Mouse (Mus musculus): ENCODE measurements around the gene Nfat5. TPM values are rescaled to one million over a fixed set of nuclear protein-coding genes. Genes with fewer than 3 reads are reported as not detected.

Nfat5 gene
- polyA plus RNA-seq, 1 experiment from 2014 or later: 11.2 TPM

- H3K36me3 ChIP-seq (ENCODE audit: control insufficient read depth, insufficient read depth, low read length): no peaks in the 10 kb centered on the region
- H3K9ac ChIP-seq (replicated peaks; ENCODE audit: low read length): no peak overlapping the region
- 3% methylated on average over 1 of the region's 1 CpGs for WGBS
- no peak overlapping the region for H3K4me3 ChIP-seq (replicated peaks; ENCODE audit: low read depth, low read length)
- no peaks in the 10 kb centered on the region for H3K9me3 ChIP-seq (ENCODE audit: control insufficient read depth, low read length)
- H3K27me3 ChIP-seq (ENCODE audit: control insufficient read depth, insufficient read depth, low read length): no peaks in the 10 kb centered on the region
- DNase-seq (peak; percentile 95), ATAC-seq (ENCODE audit: low FRiP score, low TSS enrichment) (no peak; the same call in 1 of the 2 replicates)
- no peak overlapping the region for H3K4me2 ChIP-seq (ENCODE audit: low read length)
- no peaks in the 10 kb centered on the region for H3K4me1 ChIP-seq (ENCODE audit: control insufficient read depth, insufficient read depth, low read length)
- no peak overlapping the region for H3K27ac ChIP-seq (replicated peaks; ENCODE audit: low read depth, low read length)
These were observed 30.9 kb downstream of the Nfat5 start for GRCm38 (mm10) chr8:107324142-107324541.

GRCm38 (mm10) chr8:107329595-107329994 lies 36.3 kb downstream of the Nfat5 start:
- DNase-seq: no peak
- WGBS: 83% methylated on average over 1 of the region's 1 CpGs
- Histone ChIP-seq H3K27me3 (ENCODE audit: control insufficient read depth, insufficient read depth, low read length) (no peaks in the 10 kb centered on the region), H3K9me3 (ENCODE audit: control insufficient read depth, low read length) (no peaks in the 10 kb centered on the region), H3K4me1 (ENCODE audit: control insufficient read depth, insufficient read depth, low read length) (no peaks in the 10 kb centered on the region), H3K27ac (replicated peaks; ENCODE audit: low read depth, low read length) (no peak overlapping the region), H3K4me2 (ENCODE audit: low read length) (no peak overlapping the region), H3K36me3 (ENCODE audit: control insufficient read depth, insufficient read depth, low read length) (no peaks in the 10 kb centered on the region), H3K9ac (replicated peaks; ENCODE audit: low read length) (no peak overlapping the region), H3K4me3 (replicated peaks; ENCODE audit: low read depth, low read length) (no peak overlapping the region)
- no peak for ATAC-seq (ENCODE audit: low FRiP score, low TSS enrichment)

GRCm38 (mm10) chr8:107336480-107336879 lies 43.2 kb downstream of the Nfat5 start:
- no peak for DNase-seq
- no peak overlapping the region for H3K9ac ChIP-seq (replicated peaks; ENCODE audit: low read length)
- H3K4me3 ChIP-seq (replicated peaks; ENCODE audit: low read depth, low read length): no peak overlapping the region
- H3K9me3 ChIP-seq (ENCODE audit: control insufficient read depth, low read length): no peaks in the 10 kb centered on the region
- H3K4me1 ChIP-seq (ENCODE audit: control insufficient read depth, insufficient read depth, low read length): no peaks in the 10 kb centered on the region
- H3K4me2 ChIP-seq (ENCODE audit: low read length): no peak overlapping the region
- H3K27ac ChIP-seq (replicated peaks; ENCODE audit: low read depth, low read length): no peak overlapping the region
- peaks cover 7% of the 10 kb centered on the region; the same call in 1 of the 2 replicates for H3K36me3 ChIP-seq (ENCODE audit: control insufficient read depth, insufficient read depth, low read length)
- WGBS: 93% methylated on average over 1 of the region's 1 CpGs
- H3K27me3 ChIP-seq (ENCODE audit: control insufficient read depth, insufficient read depth, low read length): no peaks in the 10 kb centered on the region
- no peak for ATAC-seq (ENCODE audit: low FRiP score, low TSS enrichment)

- H3K4me1 ChIP-seq (ENCODE audit: control insufficient read depth, insufficient read depth, low read length): no peaks in the 10 kb centered on the region
- WGBS: 94% methylated on average over 4 of the region's 4 CpGs
- DNase-seq (no peak), ATAC-seq (ENCODE audit: low FRiP score, low TSS enrichment) (no peak)
- no peak overlapping the region for H3K27ac ChIP-seq (replicated peaks; ENCODE audit: low read depth, low read length)
- H3K27me3 ChIP-seq (ENCODE audit: control insufficient read depth, insufficient read depth, low read length): no peaks in the 10 kb centered on the region
- H3K4me2 ChIP-seq (ENCODE audit: low read length): no peak overlapping the region
- H3K9ac ChIP-seq (replicated peaks; ENCODE audit: low read length): no peak overlapping the region
- no peak overlapping the region for H3K4me3 ChIP-seq (replicated peaks; ENCODE audit: low read depth, low read length)
- H3K36me3 ChIP-seq (ENCODE audit: control insufficient read depth, insufficient read depth, low read length): peaks cover 68% of the 10 kb centered on the region
- H3K9me3 ChIP-seq (ENCODE audit: control insufficient read depth, low read length): no peaks in the 10 kb centered on the region
These were observed 77.0 kb downstream of the Nfat5 start for GRCm38 (mm10) chr8:107370311-107370710.

- Histone ChIP-seq H3K4me3 (replicated peaks; ENCODE audit: low read depth, low read length) (no peak overlapping the region), H3K9me3 (ENCODE audit: control insufficient read depth, low read length) (no peaks in the 10 kb centered on the region), H3K27ac (replicated peaks; ENCODE audit: low read depth, low read length) (no peak overlapping the region), H3K27me3 (ENCODE audit: control insufficient read depth, insufficient read depth, low read length) (no peaks in the 10 kb centered on the region), H3K4me1 (ENCODE audit: control insufficient read depth, insufficient read depth, low read length) (no peaks in the 10 kb centered on the region), H3K9ac (replicated peaks; ENCODE audit: low read length) (no peak overlapping the region), H3K36me3 (ENCODE audit: control insufficient read depth, insufficient read depth, low read length) (peaks cover 23% of the 10 kb centered on the region), H3K4me2 (ENCODE audit: low read length) (no peak overlapping the region)
- ATAC-seq (ENCODE audit: low FRiP score, low TSS enrichment) (no peak), DNase-seq (no peak)
- 95% methylated on average over 3 of the region's 3 CpGs for WGBS
These were observed 84.1 kb downstream of the Nfat5 start for GRCm38 (mm10) chr8:107377346-107377745.

DNA sequence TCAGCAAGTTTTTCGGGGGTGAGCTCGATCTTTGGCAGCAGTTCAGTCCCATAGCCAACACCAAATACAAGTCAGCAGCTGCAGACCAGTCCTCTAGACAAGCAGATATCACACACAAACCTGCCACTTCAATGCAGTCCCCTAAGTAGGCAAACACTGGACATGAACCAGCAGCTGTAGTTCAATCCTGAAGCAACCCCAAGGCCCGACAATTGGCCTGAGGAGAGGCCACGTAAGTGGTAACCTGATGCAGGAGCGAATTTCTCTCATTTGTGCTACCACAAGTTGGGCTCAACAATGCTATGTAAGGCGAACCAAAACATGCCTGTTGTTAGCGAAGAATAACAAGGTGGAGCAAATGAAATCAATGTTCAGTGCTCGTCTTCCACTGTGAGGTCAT lies 87.5 kb downstream of the Nfat5 start:
- H3K4me3 ChIP-seq (replicated peaks; ENCODE audit: low read depth, low read length): no peak overlapping the region
- H3K4me1 ChIP-seq (ENCODE audit: control insufficient read depth, insufficient read depth, low read length): no peaks in the 10 kb centered on the region
- H3K27me3 ChIP-seq (ENCODE audit: control insufficient read depth, insufficient read depth, low read length): no peaks in the 10 kb centered on the region
- WGBS: 95% methylated on average over 8 of the region's 8 CpGs
- no peak for ATAC-seq (ENCODE audit: low FRiP score, low TSS enrichment)
- no peak for DNase-seq
- H3K9ac ChIP-seq (replicated peaks; ENCODE audit: low read length): no peak overlapping the region
- no peak overlapping the region for H3K27ac ChIP-seq (replicated peaks; ENCODE audit: low read depth, low read length)
- peaks cover 19% of the 10 kb centered on the region for H3K36me3 ChIP-seq (ENCODE audit: control insufficient read depth, insufficient read depth, low read length)
- H3K4me2 ChIP-seq (ENCODE audit: low read length): no peak overlapping the region
- H3K9me3 ChIP-seq (ENCODE audit: control insufficient read depth, low read length): no peaks in the 10 kb centered on the region

GRCm38 (mm10) chr8:107381666-107382065 lies 88.4 kb downstream of the Nfat5 start:
- 93% methylated on average over 4 of the region's 4 CpGs for WGBS
- Histone ChIP-seq H3K27ac (replicated peaks; ENCODE audit: low read depth, low read length) (no peak overlapping the region), H3K4me2 (ENCODE audit: low read length) (no peak overlapping the region), H3K4me3 (replicated peaks; ENCODE audit: low read depth, low read length) (no peak overlapping the region), H3K9ac (replicated peaks; ENCODE audit: low read length) (no peak overlapping the region), H3K36me3 (ENCODE audit: control insufficient read depth, insufficient read depth, low read length) (peaks cover 19% of the 10 kb centered on the region), H3K27me3 (ENCODE audit: control insufficient read depth, insufficient read depth, low read length) (no peaks in the 10 kb centered on the region), H3K9me3 (ENCODE audit: control insufficient read depth, low read length) (no peaks in the 10 kb centered on the region), H3K4me1 (ENCODE audit: control insufficient read depth, insufficient read depth, low read length) (no peaks in the 10 kb centered on the region)
- ATAC-seq (ENCODE audit: low FRiP score, low TSS enrichment) (no peak), DNase-seq (no peak)

DNA sequence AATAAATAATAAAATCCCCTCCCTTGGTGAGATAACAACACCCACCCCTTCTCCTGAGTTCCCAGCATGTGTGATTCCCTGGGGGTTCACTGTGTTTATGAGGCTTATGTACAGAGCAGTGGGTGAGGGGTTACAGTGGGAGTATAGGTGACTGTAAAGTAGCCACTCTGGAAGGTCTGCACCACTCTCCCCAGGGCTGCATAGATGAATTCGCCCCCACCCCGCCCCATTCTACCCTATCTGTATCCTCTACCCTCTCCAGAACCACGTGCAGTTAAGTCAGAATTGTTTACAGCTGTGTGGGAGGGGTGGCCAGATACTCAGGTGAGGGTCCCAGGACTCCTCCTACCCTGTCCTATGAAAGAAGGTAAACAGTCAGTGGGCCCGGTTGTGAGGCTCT lies 89.6 kb downstream of the Nfat5 start:
- ATAC-seq (ENCODE audit: low FRiP score, low TSS enrichment) (no peak), DNase-seq (no peak)
- Histone ChIP-seq H3K27ac (replicated peaks; ENCODE audit: low read depth, low read length) (no peak overlapping the region), H3K36me3 (ENCODE audit: control insufficient read depth, insufficient read depth, low read length) (peaks cover 18% of the 10 kb centered on the region), H3K4me3 (replicated peaks; ENCODE audit: low read depth, low read length) (no peak overlapping the region), H3K9ac (replicated peaks; ENCODE audit: low read length) (no peak overlapping the region), H3K9me3 (ENCODE audit: control insufficient read depth, low read length) (no peaks in the 10 kb centered on the region), H3K4me2 (ENCODE audit: low read length) (no peak overlapping the region), H3K4me1 (ENCODE audit: control insufficient read depth, insufficient read depth, low read length) (no peaks in the 10 kb centered on the region), H3K27me3 (ENCODE audit: control insufficient read depth, insufficient read depth, low read length) (no peaks in the 10 kb centered on the region)
- 76% methylated on average over 4 of the region's 4 CpGs for WGBS

DNA sequence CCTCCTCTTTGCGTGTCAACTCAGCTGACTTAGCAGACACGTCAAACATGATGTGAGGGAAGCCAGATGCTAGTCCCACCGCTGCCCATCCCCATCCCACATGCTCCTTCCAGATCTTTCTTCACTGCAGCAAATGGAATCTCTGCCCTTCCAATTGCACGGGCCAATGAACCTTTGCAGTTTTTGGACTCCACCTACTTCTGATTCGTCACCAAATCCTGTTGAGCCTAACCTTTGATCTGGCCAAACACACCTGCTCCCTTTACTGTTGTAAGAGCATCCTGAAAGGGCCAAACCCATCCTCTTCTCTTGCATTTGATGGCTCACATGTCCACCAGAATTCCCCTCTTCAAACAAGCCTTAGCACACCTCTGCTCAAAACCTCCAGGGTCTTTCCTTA lies 91.4 kb downstream of the Nfat5 start:
- no peak for DNase-seq

More for the DNA sequence above, 91.4 kb downstream of the Nfat5 start:
- H3K4me3 ChIP-seq (replicated peaks; ENCODE audit: low read depth, low read length): no peak overlapping the region
- no peaks in the 10 kb centered on the region for H3K4me1 ChIP-seq (ENCODE audit: control insufficient read depth, insufficient read depth, low read length)
- no peak overlapping the region for H3K27ac ChIP-seq (replicated peaks; ENCODE audit: low read depth, low read length)
- no peaks in the 10 kb centered on the region for H3K9me3 ChIP-seq (ENCODE audit: control insufficient read depth, low read length)
- H3K9ac ChIP-seq (replicated peaks; ENCODE audit: low read length): no peak overlapping the region
- ATAC-seq (ENCODE audit: low FRiP score, low TSS enrichment): no peak
- H3K27me3 ChIP-seq (ENCODE audit: control insufficient read depth, insufficient read depth, low read length): no peaks in the 10 kb centered on the region
- no peak overlapping the region for H3K4me2 ChIP-seq (ENCODE audit: low read length)
- H3K36me3 ChIP-seq (ENCODE audit: control insufficient read depth, insufficient read depth, low read length): peaks cover 6% of the 10 kb centered on the region
- WGBS: 64% methylated on average over 5 of the region's 5 CpGs
